Mouse (Mus musculus): ENCODE measurements around the gene Gria2. TPM values are rescaled to one million over a fixed set of nuclear protein-coding genes. Genes with fewer than 3 reads are reported as not detected.

Gria2 gene
- polyA plus RNA-seq, 1 experiment from 2014 or later: 2.4 TPM

DNA sequence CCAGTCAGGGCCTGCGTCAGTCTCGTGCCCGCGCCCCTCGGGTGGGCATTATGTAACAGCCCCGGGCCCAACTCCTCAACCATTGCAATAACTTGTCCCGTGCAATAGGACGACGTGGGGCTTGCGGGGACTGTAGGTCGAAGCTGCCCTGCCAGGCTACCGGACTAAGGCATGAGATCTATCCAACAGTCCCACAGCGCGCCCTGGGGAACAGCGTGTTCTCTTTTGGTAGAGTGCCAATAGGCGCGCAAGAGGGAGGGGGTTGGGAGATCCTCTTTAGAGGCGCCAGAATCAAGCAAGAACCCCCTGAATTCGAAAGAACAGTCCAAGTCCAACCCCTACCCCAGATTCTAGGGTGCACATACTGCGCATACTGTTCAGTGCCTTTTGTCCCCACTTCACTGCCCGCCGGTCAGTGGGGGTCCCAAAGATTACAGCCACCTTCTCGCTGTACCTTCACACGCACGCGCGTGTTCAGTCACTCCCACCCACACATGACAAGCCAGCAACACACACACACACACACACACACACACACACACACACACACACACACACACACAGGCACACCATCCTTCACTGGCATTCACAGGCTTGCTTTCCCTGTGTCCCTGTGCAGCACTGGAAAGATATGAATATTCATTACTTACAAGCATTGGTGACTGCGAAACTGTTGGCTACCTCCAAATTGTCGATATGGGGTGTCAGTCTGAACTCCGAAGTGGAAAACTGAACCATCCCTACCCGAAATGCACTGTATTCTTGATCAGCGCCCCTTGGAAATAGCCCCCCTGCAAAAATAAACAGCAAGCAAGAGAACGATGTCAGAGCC lies 1.4 kb downstream of the Gria2 start:
- no peak overlapping the region for H3K27ac ChIP-seq
- no peaks in the 10 kb centered on the region for H3K9me3 ChIP-seq
- peak overlapping the region; percentile 69 for H3K4me2 ChIP-seq (replicated peaks)
- H3K27me3 ChIP-seq (replicated peaks): peaks cover 19% of the 10 kb centered on the region
- peaks cover 11% of the 10 kb centered on the region; the same call in 1 of the 2 replicates for H3K4me1 ChIP-seq (replicated peaks)
- no peaks in the 10 kb centered on the region for H3K36me3 ChIP-seq
- peak overlapping the region; percentile 30 for H3K4me3 ChIP-seq (replicated peaks)
- peak; percentile 50; the same call in 1 of the 2 replicates for ATAC-seq
- 12% methylated on average over 33 of the region's 33 CpGs for WGBS
- H3K9ac ChIP-seq: peak overlapping the region; percentile 8; the same call in 1 of the 2 replicates

DNA sequence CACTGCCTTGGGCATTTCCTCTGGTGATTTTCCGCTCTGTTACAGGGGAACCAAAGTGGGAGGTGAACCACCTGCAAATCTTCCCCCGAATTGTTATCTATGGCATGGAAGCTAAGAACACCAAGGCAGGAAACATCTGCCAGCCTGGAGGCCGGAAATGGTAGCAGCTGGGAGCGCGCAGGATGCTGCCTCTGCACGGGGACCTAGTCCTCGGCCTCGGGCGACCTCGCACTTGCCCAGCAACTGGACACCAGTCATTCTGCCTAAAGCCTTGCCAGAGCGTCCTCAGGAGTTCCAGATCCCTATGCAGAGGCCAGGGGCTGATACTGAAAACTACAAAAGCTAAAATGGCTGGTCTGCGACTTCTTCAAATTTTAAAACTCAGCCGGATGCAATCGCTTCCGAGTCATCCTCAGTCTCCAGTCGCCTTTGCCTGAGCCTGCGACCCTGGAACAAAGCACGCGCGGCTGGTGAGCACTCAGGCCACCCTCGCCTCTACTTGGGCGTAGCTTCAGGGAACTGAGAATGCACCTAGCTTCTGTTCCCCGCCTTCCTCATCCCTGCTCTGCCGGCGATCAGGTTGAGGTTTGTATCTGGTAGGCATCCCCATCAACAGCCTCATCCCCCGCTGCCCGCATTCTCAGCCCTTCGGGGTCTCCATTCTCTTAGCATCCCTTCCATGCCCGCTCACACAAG lies 2.2 kb downstream of the Gria2 start:
- Histone ChIP-seq H3K9ac (peak overlapping the region; percentile 8; the same call in 1 of the 2 replicates), H3K36me3 (no peaks in the 10 kb centered on the region), H3K27me3 (replicated peaks) (peaks cover 19% of the 10 kb centered on the region), H3K9me3 (no peaks in the 10 kb centered on the region), H3K4me1 (replicated peaks) (peaks cover 11% of the 10 kb centered on the region; the same call in 1 of the 2 replicates), H3K4me3 (replicated peaks) (peak overlapping the region; percentile 30), H3K27ac (no peak overlapping the region), H3K4me2 (replicated peaks) (peak overlapping the region; percentile 69)
- ATAC-seq: peak; percentile 21; the same call in 1 of the 2 replicates
- 7% methylated on average over 29 of the region's 29 CpGs for WGBS

DNA sequence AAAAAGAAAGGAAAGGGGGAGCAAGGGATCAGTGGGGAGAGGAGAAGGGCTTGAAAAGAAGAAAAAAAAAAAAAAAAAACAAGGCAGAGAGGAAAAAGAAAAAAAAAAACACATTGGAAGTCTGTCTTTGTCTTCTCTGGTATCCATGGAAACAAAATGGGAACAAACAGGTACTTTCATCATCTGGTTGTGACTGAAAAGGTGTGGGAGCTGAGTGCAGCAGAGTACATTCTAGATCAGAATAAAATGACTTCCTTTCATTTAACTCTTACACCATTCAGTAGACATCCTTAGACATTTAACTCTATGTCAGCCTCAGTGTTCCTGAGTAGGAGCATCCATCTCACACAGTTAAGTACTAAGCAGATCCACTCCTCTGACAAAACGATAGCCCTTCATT lies 4.7 kb downstream of the Gria2 start:
- no peaks in the 10 kb centered on the region for H3K36me3 ChIP-seq
- no peak overlapping the region for H3K4me3 ChIP-seq (replicated peaks)
- ATAC-seq: no peak
- H3K9me3 ChIP-seq: no peaks in the 10 kb centered on the region
- no peak overlapping the region for H3K27ac ChIP-seq
- no peak overlapping the region for H3K4me2 ChIP-seq (replicated peaks)
- 77% methylated on average over 1 of the region's 1 CpGs for WGBS
- peaks cover 19% of the 10 kb centered on the region for H3K27me3 ChIP-seq (replicated peaks)
- H3K9ac ChIP-seq: no peak overlapping the region
- peaks cover 11% of the 10 kb centered on the region; the same call in 1 of the 2 replicates for H3K4me1 ChIP-seq (replicated peaks)

DNA sequence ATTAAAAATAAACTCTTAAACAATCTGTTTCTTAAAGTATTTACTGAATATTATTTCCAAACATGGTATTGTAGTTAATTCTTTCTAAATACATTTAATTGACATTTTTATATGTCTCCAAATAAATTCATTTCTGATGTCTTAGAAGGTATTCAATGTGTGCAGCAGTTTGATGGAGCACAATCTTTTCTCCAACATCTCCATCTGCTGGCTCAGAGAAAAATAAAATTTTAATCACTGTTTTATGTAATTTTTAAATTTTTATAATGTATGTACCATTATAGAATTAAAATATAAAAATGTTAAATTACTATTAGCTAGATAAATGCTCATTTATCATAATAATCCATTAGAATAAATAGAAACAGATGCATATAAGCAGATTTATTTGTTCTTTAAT lies 5.9 kb downstream of the Gria2 start:
- ATAC-seq: no peak
- no peak overlapping the region for H3K4me3 ChIP-seq (replicated peaks)
- peaks cover 12% of the 10 kb centered on the region for H3K27me3 ChIP-seq (replicated peaks)
- no peaks in the 10 kb centered on the region for H3K9me3 ChIP-seq
- H3K4me2 ChIP-seq (replicated peaks): no peak overlapping the region
- H3K36me3 ChIP-seq: no peaks in the 10 kb centered on the region
- H3K27ac ChIP-seq: no peak overlapping the region
- peaks cover 6% of the 10 kb centered on the region; the same call in 1 of the 2 replicates for H3K4me1 ChIP-seq (replicated peaks)
- no peak overlapping the region for H3K9ac ChIP-seq

DNA sequence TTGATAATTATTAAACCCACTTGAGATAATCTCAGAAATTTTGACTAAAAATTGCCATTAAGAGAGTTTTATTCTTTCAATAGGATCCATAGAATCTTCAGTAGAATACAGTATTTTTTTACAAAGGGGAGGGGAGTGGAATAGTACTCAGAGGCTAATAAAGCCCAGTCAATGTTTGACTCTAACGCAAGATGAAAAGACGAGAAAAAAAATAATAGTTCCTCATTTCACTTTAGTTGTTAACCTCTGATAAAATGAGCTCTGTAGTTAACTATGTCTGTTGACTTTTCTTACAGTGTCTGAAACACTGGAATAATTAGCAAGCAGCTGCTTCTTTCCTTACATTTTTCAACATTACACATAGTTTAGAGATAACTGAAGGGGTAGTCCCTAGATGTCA lies 7.4 kb downstream of the Gria2 start:
- 56% methylated on average over 2 of the region's 2 CpGs for WGBS
- peak; percentile 66 for ATAC-seq
- Histone ChIP-seq H3K27me3 (replicated peaks) (no peaks in the 10 kb centered on the region), H3K4me1 (replicated peaks) (no peaks in the 10 kb centered on the region), H3K36me3 (no peaks in the 10 kb centered on the region), H3K4me3 (replicated peaks) (no peak overlapping the region), H3K4me2 (replicated peaks) (no peak overlapping the region), H3K9ac (no peak overlapping the region), H3K9me3 (no peaks in the 10 kb centered on the region), H3K27ac (no peak overlapping the region)

DNA sequence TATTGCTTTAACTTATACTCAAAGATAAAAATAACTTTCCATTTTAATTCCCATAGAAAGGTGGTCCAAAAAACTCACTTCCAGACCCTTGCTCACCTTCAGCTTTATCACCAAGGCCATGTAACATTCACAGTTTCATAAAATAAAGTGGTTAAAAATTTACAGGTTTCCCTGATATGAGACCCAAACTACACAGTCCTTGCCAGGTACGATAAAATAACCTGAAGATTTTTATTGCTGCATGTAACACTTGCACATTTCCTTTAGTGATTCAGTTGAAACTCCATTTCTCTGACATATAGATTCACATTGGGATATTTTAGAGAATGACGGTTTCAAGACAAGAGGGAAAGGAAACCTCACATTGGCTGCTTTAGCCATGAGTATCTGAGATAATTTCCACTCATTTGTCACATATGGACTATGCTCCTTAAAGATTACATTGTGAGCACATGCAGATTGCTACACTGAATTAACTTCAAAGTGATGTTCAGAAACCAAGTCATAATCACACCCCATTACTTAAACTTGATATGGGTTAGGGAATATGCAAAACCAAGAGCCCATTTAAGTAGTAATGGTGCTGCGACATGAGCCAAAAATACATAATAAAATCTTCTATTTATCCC lies 15.4 kb downstream of the Gria2 start:
- 53% methylated on average over 3 of the region's 3 CpGs for WGBS
- Histone ChIP-seq H3K9ac (no peak overlapping the region), H3K4me3 (replicated peaks) (no peak overlapping the region), H3K27me3 (replicated peaks) (no peaks in the 10 kb centered on the region), H3K9me3 (no peaks in the 10 kb centered on the region), H3K4me1 (replicated peaks) (no peaks in the 10 kb centered on the region), H3K27ac (no peak overlapping the region), H3K36me3 (no peaks in the 10 kb centered on the region), H3K4me2 (replicated peaks) (no peak overlapping the region)
- peak; percentile 89 for ATAC-seq

DNA sequence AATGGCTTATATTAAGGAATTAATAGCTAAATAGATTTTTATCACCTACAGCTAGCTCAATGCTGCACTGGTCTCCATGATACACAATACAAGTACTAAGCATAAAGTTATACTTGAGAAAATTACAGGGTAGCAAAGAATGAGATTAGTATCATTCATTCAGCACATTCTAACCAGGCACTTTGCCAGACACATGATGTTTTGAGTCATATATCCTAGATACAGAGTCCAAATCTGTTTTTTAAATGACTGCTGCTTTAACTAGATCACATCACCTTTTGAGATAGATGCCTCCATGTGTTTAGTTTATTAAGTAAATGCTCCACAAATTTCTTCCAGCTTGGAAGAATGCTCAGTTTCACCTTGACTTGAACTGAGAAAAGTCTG lies 21.5 kb downstream of the Gria2 start:
- no peak overlapping the region for H3K4me3 ChIP-seq (replicated peaks)
- H3K27me3 ChIP-seq (replicated peaks): no peaks in the 10 kb centered on the region
- H3K9me3 ChIP-seq: no peaks in the 10 kb centered on the region
- no peaks in the 10 kb centered on the region for H3K4me1 ChIP-seq (replicated peaks)
- H3K9ac ChIP-seq: no peak overlapping the region
- H3K4me2 ChIP-seq (replicated peaks): no peak overlapping the region
- H3K36me3 ChIP-seq: no peaks in the 10 kb centered on the region
- ATAC-seq: peak; percentile 22; the same call in 1 of the 2 replicates
- no peak overlapping the region for H3K27ac ChIP-seq

DNA sequence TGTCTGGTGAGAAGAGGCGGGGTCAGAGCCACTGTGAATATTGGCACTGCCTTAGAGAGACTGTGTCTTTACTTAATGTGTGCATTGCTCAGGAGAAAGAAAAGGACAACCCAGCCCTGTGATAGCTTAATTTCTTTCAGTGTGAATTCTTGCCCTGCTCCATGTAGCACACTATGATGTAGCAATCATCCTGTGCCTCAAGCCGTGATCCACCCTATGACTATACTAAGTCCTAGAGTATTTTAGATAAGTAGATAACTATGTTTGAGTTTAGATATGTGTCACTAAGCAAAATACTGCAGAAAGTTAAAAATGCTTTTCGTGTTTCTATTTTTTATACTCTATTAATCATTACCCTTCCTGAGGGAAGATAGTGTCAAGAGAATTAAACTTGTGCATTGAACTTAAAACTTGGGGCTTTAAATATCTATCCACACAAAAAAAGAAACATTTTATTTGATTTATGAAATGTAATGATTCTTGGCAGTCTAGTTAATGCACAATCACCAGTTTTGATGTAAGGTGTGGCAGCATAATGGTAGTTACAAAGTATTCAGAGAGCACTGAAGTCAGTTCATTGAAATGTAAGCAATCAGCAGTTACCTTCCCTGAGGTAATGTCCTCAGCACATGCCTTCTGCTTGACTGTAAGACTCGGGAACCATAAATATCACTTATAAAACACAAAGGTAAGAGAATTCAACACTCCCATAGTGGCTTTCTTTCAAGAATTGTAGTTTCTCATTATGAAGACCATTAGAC lies 22.1 kb downstream of the Gria2 start:
- 60% methylated on average over 4 of the region's 4 CpGs for WGBS
- no peaks in the 10 kb centered on the region for H3K4me1 ChIP-seq (replicated peaks)

DNA sequence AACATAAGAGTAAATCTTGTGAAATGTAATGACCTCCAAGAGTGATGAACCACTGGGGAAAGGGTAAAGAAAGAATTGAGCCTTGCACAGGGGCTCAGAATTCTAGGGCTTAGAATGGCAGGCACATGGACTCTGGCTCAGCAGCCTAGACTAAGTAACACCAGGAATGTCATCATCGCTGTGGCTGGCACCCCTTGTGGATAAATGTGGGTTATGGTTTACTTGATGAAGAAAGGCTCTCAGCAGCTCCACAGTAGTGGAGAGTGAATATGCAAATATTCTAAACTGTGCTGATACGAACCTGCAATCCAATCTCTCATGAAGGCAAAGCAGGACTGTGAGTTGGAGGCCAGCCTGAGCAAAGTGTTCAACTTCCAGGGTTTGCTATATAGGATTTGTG lies 26.0 kb downstream of the Gria2 start:
- no peaks in the 10 kb centered on the region for H3K9me3 ChIP-seq
- H3K27ac ChIP-seq: no peak overlapping the region
- WGBS: 71% methylated on average over 2 of the region's 2 CpGs
- no peaks in the 10 kb centered on the region for H3K4me1 ChIP-seq (replicated peaks)
- no peaks in the 10 kb centered on the region for H3K36me3 ChIP-seq
- no peak overlapping the region for H3K4me3 ChIP-seq (replicated peaks)
- H3K4me2 ChIP-seq (replicated peaks): no peak overlapping the region
- H3K9ac ChIP-seq: no peak overlapping the region
- ATAC-seq: no peak
- H3K27me3 ChIP-seq (replicated peaks): no peaks in the 10 kb centered on the region

More for the DNA sequence above, 22.1 kb downstream of the Gria2 start:
- Histone ChIP-seq H3K4me3 (replicated peaks) (no peak overlapping the region), H3K27ac (no peak overlapping the region), H3K9ac (no peak overlapping the region), H3K36me3 (no peaks in the 10 kb centered on the region), H3K27me3 (replicated peaks) (no peaks in the 10 kb centered on the region), H3K4me2 (replicated peaks) (no peak overlapping the region), H3K9me3 (no peaks in the 10 kb centered on the region)
- ATAC-seq: peak; percentile 82

DNA sequence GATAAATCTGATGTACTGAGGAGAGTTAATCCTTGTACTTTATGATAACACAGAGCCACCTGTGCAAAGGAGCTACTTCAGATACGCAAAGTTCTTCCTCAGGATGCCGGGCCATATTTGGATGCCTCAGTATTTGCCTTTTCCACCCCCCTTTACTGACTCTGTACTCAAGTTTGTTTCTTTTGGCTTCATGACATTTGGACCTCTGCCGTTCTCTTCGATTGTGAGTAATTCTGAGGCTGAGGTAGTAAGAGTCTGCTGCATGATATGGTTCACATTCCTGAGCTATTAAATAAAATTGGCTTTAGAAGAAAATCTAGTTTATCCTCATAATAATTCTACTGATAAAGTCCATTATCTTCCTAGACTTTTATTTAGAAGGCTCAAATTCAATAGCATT lies 26.7 kb downstream of the Gria2 start:
- H3K27ac ChIP-seq: no peak overlapping the region
- H3K4me2 ChIP-seq (replicated peaks): no peak overlapping the region
- no peaks in the 10 kb centered on the region for H3K9me3 ChIP-seq
- H3K4me3 ChIP-seq (replicated peaks): no peak overlapping the region
- H3K9ac ChIP-seq: no peak overlapping the region
- no peaks in the 10 kb centered on the region for H3K4me1 ChIP-seq (replicated peaks)
- WGBS: 81% methylated on average over 4 of the region's 4 CpGs
- H3K27me3 ChIP-seq (replicated peaks): no peaks in the 10 kb centered on the region
- H3K36me3 ChIP-seq: no peaks in the 10 kb centered on the region
- no peak for ATAC-seq

DNA sequence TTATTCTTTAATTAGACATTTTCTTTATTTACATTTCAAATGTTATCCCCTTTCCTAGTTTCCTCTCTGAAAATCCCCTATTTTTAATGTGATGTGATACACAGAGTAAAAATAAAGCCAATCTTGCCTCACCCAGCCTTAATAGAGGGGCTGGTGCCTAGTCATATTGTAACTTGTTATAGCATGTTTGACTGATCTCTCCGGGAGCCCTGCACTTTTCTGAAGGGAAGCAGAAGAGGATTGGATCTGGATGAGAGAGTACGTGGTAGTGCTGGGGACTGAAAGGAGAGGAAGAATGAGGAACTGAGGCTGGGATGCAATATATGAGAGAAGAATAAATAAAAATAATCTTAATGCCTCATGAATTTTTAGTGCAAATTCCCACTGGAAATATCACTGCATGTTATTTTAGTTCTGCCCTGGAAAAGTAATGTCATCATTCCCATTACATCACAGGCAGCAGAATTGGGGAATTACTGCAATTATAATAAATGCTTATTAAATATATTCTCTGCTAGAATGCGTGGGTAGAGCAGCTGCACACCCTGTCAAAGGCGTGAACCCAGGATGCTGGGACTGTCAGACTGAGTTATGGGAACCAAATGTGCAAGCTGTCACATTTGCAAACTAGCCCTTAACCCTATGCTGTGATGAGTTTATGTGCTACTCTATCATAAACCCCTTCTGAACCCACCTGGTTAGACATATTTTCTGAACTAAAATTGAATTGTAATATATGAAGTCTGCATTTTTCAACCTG lies 28.4 kb downstream of the Gria2 start:
- H3K27me3 ChIP-seq (replicated peaks): no peaks in the 10 kb centered on the region
- no peak overlapping the region for H3K4me2 ChIP-seq (replicated peaks)
- H3K9ac ChIP-seq: no peak overlapping the region
- WGBS: 76% methylated on average over 4 of the region's 4 CpGs
- no peak for ATAC-seq
- H3K36me3 ChIP-seq: no peaks in the 10 kb centered on the region
- H3K27ac ChIP-seq: no peak overlapping the region
- H3K4me1 ChIP-seq (replicated peaks): no peaks in the 10 kb centered on the region
- no peaks in the 10 kb centered on the region for H3K9me3 ChIP-seq
- H3K4me3 ChIP-seq (replicated peaks): no peak overlapping the region

Data from intestine, embryonic 15.5 days (tissue).